Mouse (Mus musculus) spleen, adult 2 months (tissue): Measurements from ENCODE around the gene Glud1.

Experiments used
- CTCF ChIP-seq: fragments of 200-500 bp; IDR thresholded peaks from 2 replicates; pipeline ENCODE4 v1.5.1; 2011; ENCODE audit warnings: mild to moderate bottlenecking, inconsistent platforms; ENCODE audit not compliant: insufficient read depth, insufficient read length, insufficient replicate concordance; ENCODE audit errors: extremely low read depth
- POLR2A ChIP-seq: fragments of 200-500 bp; IDR thresholded peaks from 2 replicates; pipeline ENCODE4 v1.6.1; 2011; ENCODE audit warnings: low read depth, low read length, inconsistent platforms

DNA sequence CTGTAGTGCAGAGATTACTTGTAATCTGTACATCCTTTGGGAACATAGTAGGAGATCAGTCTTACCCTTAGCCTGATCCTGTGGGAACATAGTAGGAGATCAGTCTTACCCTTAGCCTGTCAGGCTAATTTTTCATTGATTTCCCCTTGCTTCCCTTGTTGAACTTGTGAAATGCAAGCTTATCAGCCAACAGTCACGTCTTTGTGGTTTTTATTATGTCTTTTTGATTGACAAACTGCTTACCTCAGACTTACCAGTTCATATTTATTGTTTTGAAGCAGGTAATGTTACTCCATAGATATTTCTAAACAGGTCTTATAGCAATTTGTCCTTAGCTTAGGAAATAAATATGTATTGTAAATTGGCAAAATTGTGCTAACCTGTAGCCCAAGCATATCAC, 17.1 kb downstream of the Glud1 start:
- TF ChIP-seq CTCF (no peak), POLR2A (no peak)
